Mouse (Mus musculus): ENCODE measurements around the gene Chn2. TPM values are rescaled to one million over a fixed set of nuclear protein-coding genes. Genes with fewer than 3 reads are reported as not detected.

The Chn2 gene
- polyA plus RNA-seq, 1 experiment, result 38.2 TPM

DNA sequence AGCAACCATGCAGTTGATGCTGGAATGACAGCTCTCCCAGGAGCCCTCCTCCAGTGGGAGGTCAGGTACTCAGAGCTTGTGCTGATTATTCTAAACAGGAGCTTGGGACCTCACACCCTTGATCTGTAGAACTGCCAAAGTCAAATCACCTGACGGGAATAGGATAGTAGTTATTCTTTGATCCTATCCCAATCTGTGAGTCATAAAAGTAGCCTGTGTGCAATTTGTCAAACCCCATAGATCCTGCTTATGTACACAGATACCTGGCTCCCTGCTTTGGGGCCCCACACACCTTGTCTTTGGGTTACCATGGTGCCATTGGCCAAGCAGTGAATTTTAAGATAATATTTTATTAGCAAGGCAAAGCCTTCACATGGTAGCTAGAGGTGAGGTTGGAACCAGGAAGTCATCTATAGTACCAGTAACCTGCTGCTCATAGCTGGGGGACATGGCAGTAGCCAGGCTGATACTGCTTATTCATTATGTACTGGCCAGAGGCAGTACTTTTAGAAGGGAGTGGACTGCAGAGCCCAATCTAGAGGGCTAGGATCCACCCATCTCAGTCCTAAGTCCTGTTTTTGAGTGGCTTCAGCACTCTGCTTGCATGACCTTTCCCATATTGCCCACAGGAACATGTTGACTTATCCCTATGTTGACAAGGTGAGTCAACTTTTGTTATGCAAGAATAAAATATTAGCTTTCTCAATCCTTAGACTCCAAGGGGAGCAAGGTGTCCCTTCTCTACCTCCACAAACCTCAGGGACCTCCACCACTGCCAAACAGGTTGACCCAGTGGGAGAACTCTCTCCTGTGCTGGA, 139.9 kb downstream of the Chn2 start:
- DNase-seq (ENCODE audit: low read depth), result no peak
- no peak for TF ChIP-seq POLR2A (IDR thresholded peaks at IDR 0.05; ENCODE audit: borderline replicate concordance, extremely low read depth, insufficient read depth, insufficient read length, poor library complexity, severe bottlenecking)
- TF ChIP-seq CTCF (IDR thresholded peaks at IDR 0.05; ENCODE audit: borderline replicate concordance, extremely low read depth, insufficient read depth, insufficient read length), result no peak

DNA sequence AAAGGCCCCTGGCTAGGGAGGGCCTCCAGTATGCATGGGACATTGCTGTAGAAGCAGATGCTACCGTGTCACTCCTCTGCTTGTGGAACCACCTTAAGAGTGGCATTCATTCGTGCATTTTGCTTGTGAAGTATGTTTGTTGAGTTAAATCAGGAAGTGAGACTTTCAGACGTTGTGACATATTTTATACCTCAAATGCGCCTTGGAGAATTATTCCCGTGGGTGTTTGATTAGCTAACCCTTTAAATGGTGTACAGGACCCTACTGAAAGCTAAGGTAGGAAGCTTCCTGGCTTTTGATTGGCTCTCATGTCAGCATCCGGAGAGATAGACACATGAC, 140.5 kb downstream of the Chn2 start:
- DNase-seq (ENCODE audit: low read depth), result no peak
- TF ChIP-seq CTCF (IDR thresholded peaks at IDR 0.05; ENCODE audit: borderline replicate concordance, extremely low read depth, insufficient read depth, insufficient read length) (no peak), POLR2A (IDR thresholded peaks at IDR 0.05; ENCODE audit: borderline replicate concordance, extremely low read depth, insufficient read depth, insufficient read length, poor library complexity, severe bottlenecking) (no peak)

DNA sequence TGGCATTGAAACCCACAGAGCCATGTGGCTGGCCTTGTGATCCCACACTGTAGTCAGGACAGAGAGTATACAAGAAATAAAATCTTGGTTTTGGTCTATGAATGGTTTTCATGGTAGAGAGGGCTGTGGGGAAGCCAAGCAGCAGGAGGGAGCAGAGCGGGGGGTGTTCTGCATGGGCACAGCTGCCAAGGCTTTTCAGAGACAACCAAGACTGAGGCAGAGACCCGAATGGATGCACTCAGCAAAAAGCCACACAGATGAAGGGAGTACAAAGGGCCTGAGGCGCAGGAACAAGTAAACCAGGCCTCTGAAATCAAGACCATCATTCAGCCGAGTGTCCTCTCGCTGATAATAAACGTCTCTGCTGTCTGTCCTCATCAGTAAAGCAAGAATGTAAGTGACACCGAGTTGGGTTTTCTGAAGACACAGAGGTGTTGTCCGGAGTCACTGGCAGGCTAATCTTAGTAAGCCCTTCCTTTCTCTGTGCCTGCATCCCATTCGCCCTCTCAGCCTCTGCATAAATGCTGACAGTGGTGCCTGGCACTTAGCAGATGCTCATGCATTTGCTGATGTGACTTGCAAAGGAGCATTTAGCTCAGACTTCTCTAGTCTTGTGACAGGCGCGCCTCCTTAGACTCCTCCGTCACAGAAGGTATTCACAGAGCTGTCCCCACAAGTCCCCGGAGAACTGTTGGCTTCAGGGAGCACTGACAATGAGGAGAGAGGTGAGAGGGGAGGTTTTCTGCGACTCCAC, 144.6 kb downstream of the Chn2 start:
- TF ChIP-seq CTCF (IDR thresholded peaks at IDR 0.05; ENCODE audit: borderline replicate concordance, extremely low read depth, insufficient read depth, insufficient read length), result no peak
- no peak for TF ChIP-seq POLR2A (IDR thresholded peaks at IDR 0.05; ENCODE audit: borderline replicate concordance, extremely low read depth, insufficient read depth, insufficient read length, poor library complexity, severe bottlenecking)
- peak; percentile 61 for DNase-seq (ENCODE audit: low read depth)

DNA sequence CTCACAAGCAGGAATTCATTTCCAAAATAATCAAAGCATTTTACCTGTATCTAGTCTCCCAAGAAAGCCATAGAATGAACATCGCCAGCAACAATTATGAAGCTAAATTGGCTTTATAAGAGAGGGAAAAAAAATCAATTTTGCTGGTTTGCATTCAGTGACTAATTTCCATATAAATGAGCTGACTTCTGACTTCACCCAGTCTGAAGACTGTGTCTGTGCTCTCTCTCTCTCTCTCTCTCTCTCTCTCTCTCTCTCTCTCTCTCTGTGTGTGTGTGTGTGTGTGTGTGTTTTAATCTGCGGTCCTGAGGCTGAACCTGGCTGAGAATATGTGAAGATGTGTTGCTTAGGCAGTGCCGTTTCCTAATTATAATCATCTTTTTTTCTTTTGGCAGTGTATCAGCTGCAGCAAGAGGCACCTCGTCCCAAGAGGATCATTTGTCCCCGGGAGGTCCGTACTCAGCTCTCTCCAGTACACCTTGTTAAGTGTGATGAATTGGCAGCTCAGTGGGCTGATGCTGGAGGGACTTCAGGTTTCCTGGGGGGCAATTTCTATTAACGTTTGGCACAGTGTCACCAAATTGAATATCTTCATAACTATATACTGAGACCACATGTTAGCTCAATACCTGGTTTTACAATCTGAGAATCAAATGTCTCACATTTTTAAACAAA, 154.4 kb downstream of the Chn2 start:
- DNase-seq (ENCODE audit: low read depth), result peak; percentile 66
- TF ChIP-seq CTCF (IDR thresholded peaks at IDR 0.05; ENCODE audit: borderline replicate concordance, extremely low read depth, insufficient read depth, insufficient read length) (no peak), POLR2A (IDR thresholded peaks at IDR 0.05; ENCODE audit: borderline replicate concordance, extremely low read depth, insufficient read depth, insufficient read length, poor library complexity, severe bottlenecking) (no peak)

DNA sequence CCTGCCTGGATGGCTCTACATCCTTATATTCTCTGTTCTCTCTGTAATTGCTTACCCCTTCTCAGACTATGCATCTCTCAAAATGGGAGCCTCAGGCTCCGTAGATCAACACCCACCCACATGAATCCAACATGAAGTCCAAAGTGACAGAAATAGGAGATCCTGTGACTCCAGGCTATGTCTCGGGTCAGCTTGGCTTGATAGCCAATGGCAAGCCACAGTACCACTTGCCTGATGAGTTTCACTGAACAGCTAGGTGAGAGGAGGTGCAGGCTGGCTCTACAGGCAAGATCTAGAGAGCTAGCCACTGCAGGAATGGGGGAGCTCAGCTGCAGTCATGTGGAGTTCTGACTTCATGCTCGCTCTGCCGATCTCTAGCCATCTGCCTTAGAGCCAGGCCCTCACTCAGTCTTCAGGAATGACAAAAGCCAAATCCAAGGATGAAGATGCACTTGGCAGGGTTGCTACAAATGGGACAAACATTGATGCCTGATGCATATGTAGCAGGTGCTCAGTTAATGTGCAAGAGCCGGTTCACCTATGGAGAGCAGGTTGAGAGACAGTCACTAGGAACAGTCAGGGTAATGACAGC, 158.6 kb downstream of the Chn2 start:
- DNase-seq (ENCODE audit: low read depth), result no peak
- no peak for TF ChIP-seq CTCF (IDR thresholded peaks at IDR 0.05; ENCODE audit: borderline replicate concordance, extremely low read depth, insufficient read depth, insufficient read length)
- TF ChIP-seq POLR2A (IDR thresholded peaks at IDR 0.05; ENCODE audit: borderline replicate concordance, extremely low read depth, insufficient read depth, insufficient read length, poor library complexity, severe bottlenecking), result no peak

DNA sequence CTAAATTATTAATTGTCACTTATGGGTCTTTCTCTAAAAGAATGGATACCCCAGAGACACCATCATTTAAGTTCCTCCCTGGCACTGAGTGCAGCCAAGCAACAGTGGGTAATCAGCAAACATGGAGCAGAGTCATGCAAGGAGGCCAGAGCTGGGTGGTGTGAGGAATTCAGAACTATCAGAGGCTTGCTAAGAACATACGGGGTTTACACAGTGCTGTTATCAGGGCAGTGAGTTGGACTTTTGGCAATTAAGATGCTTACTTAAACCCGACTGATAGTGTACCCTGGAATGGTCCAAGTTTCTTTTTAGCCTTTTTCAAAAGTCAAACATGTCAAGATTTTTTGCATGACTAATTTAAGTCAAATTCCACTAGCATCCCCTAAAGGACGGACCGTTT, 160.2 kb downstream of the Chn2 start:
- no peak for TF ChIP-seq POLR2A (IDR thresholded peaks at IDR 0.05; ENCODE audit: borderline replicate concordance, extremely low read depth, insufficient read depth, insufficient read length, poor library complexity, severe bottlenecking)
- no peak for TF ChIP-seq CTCF (IDR thresholded peaks at IDR 0.05; ENCODE audit: borderline replicate concordance, extremely low read depth, insufficient read depth, insufficient read length)
- no peak for DNase-seq (ENCODE audit: low read depth)

DNA sequence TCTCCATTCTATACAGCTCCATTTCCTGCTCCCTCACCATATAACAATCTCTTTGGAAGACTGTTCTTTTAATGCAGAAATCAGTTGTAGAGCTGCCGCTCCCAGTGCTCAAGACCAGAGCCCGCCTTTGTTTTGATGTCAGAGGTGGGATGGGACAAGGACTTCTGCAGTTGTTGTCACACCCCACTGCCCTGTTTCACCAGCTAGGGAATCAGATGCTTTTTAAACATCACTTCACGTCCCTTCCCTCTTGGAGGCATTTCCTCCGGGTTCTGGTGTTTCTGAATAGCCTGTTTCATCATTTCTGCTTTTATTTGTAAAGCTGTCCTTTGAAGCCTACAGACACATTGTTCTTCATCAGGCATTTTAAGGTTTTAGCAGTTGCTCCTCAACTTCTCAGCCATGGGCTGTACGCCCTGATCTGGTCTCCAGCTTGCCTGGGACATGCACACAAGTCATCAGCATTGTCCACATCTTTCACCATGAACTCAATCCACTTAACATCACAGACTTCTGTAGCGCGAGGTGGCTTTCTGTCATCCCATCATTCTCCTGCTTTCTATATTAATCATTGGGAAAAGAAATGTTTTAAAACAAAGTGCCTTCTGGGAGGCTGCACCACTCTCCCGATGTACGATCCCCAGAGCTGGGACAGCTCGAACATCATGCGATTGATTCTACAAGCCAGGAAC, 160.8 kb downstream of the Chn2 start:
- no peak for DNase-seq (ENCODE audit: low read depth)

DNA sequence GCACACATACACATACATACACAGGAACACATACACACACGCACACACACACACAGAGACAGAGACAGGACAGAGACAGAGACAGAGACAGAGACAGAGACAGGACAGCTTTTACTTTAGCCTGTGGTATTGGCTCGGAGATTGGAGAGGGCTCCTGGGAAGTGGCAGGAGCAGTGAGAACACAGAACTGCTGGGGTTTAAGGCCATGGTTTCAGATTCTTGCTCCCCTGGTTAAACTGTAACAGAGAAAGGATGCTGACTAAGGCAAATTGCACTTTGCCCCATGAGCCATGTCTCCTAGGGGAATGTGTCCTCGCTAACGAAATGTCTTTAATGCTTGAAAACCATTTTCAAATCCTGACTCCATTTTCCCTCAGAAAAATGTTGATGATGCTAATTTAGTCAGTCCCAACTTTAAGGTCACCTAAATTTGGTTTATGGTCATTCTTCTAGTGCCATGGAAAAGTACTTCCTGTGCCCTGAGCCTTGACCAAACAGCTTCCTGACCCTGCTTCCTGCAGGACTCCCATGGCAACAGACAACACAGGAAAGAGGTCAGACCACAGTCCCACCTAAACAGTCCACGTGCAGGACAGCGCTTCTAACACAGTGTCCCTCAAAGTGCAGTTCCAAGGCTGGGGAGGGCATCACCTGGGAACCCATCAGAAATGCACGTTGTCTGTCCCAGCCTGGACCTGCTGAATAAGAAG, 163.1 kb downstream of the Chn2 start:
- TF ChIP-seq CTCF (IDR thresholded peaks at IDR 0.05; ENCODE audit: borderline replicate concordance, extremely low read depth, insufficient read depth, insufficient read length) (no peak), POLR2A (IDR thresholded peaks at IDR 0.05; ENCODE audit: borderline replicate concordance, extremely low read depth, insufficient read depth, insufficient read length, poor library complexity, severe bottlenecking) (no peak)
- DNase-seq (ENCODE audit: low read depth), result no peak

More for the DNA sequence above, 160.8 kb downstream of the Chn2 start:
- no peak for TF ChIP-seq POLR2A (IDR thresholded peaks at IDR 0.05; ENCODE audit: borderline replicate concordance, extremely low read depth, insufficient read depth, insufficient read length, poor library complexity, severe bottlenecking)
- TF ChIP-seq CTCF (IDR thresholded peaks at IDR 0.05; ENCODE audit: borderline replicate concordance, extremely low read depth, insufficient read depth, insufficient read length), result no peak

DNA sequence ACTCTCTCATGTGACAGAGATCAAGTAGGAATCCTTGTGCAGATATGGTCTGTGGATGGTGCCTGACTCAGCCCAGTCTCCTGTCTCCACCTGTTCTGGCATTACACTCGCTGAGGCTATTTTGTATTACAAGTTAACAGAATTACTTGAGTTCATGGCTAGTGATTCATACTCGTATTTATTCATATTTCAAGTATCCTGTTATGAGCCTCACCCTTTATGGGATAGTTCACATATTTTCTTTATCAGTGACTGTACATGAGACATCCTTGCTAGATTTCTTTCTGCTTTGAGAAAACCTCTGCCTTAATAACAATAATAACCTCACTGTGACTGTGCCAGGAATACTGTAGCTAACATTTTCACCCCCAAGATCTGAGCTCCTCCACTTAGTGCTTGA, 164.0 kb downstream of the Chn2 start:
- TF ChIP-seq CTCF (IDR thresholded peaks at IDR 0.05; ENCODE audit: borderline replicate concordance, extremely low read depth, insufficient read depth, insufficient read length) (no peak), POLR2A (IDR thresholded peaks at IDR 0.05; ENCODE audit: borderline replicate concordance, extremely low read depth, insufficient read depth, insufficient read length, poor library complexity, severe bottlenecking) (no peak)

DNA sequence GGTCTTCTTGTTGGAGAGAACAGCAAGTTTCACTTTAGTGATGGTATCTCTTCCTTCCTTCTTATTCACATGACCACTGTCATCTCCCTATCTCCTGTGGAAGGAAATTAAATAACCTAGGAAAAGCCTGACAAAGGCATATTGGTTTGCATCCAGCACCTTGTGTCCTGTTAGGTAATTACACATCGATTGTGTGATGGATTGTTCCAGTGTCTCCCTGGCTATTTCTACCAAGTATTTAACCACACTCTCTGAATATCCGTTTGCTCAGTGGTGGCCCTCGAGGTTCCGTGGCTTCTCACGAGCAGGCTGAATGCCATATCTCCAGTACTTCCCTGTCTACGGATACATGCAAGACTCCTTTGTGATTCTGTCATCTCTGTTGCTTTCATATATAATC, 164.6 kb downstream of the Chn2 start:
- DNase-seq (ENCODE audit: low read depth), result no peak
- TF ChIP-seq POLR2A (IDR thresholded peaks at IDR 0.05; ENCODE audit: borderline replicate concordance, extremely low read depth, insufficient read depth, insufficient read length, poor library complexity, severe bottlenecking) (no peak), CTCF (IDR thresholded peaks at IDR 0.05; ENCODE audit: borderline replicate concordance, extremely low read depth, insufficient read depth, insufficient read length) (no peak)

More for the DNA sequence above, 164.0 kb downstream of the Chn2 start:
- no peak for DNase-seq (ENCODE audit: low read depth)
